Mouse (Mus musculus) ES-Bruce4 (cell line): Measurements from ENCODE around the gene Pkdcc.

Experiments
- CTCF ChIP-seq: IDR thresholded peaks from one replicate; pipeline ENCODE4 v1.8.1; 2011; ENCODE audit warnings: low read depth, low read length
- EP300 ChIP-seq: IDR thresholded peaks from 2 replicates; pipeline ENCODE4 v1.6.1; 2011; ENCODE audit warnings: low read depth, low read length; ENCODE audit not compliant: insufficient read depth
- POLR2A ChIP-seq: IDR thresholded peaks from one replicate; pipeline ENCODE4 v1.8.1; 2011; ENCODE audit warnings: low read length; ENCODE audit not compliant: insufficient read depth

GRCm38 (mm10) chr17:83235227-83235626 is 20.1 kb downstream of the Pkdcc start:
- no peak for TF ChIP-seq EP300
- no peak for TF ChIP-seq CTCF
- no peak for TF ChIP-seq POLR2A
